Mouse (Mus musculus) heart, postnatal 36 days (tissue): ENCODE results near the gene Adam8. TPM values are rescaled to one million over a fixed set of nuclear protein-coding genes. Genes with fewer than 3 reads are reported as not detected.

ENCODE experiments used
- DNase-seq, 2 experiments: peaks; one replicate each; pipeline ENCODE4 v3.0.0; 2021 to 2022
- intact Hi-C: fragments of 180-260 bp; cut with DNase I; formaldehyde crosslinking; loops from one replicate; pipeline ENCODE4 v1.15.1; 2025
- total RNA-seq, 2 experiments: library from RNA; stranded (reverse); gene quantifications; 2 replicates each; pipeline ENCODE4 v1.2.3; 2021

The Adam8 gene
- total RNA-seq, 2 experiments from 2014 or later = 0.49 to 0.61 TPM

DNA sequence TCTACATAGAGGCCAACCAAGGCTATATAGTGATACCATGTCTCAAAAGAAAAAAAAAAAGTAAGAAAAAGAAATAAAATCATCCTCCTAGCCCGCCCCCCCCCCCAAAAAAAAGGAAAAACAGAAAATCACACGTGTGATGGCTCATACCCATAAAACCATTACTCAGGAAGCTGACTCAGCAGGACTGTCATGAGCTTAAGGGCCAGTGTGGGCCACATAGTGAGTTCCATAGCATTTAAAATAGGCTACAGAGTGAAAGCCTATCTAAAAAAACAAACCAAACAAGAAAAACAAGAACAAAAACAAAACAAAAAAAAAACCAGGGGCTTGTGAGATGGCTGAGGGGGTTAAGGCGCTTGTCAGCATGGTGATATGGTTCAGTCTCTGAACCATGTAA, 11.6 kb downstream of the Adam8 start:
- intact Hi-C loops = no loop called here
- DNase-seq = no peak

DNA sequence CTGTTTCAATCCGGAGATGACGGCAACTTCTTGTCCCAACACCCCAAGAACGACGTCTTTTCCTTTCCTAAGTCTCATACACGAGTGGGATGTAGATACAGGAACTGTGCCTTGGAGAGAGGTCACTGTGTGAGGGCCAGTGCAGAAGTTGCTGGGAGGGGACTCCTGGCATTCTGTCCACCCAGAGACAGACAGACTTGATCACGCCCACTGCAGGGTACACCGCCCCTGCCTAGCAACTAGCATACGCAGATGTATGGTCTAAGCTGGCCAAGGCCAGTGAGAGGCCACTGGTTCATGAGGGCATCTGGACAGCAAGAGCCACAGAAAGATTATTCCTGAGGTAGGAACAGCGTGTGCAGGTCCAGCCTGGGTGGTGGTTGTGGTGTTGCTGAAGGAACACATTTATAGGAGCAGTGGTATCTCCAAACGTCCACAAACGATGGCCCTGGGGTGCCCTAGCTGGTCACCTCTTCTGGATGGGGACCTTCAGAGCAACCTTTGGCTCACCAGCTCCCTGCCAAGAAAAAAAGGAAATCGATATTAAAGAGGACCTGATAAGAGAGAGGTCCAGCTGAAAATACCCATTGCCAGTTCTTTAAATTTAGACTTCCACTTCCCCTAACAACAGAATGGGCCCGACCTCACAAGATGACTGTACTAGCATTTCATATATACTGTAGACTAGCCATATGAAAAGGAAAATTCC, 13.2 kb downstream of the Adam8 start:
- peak in 1 of 2 experiments; percentile 12 for DNase-seq
- intact Hi-C loops = no loop called here

DNA sequence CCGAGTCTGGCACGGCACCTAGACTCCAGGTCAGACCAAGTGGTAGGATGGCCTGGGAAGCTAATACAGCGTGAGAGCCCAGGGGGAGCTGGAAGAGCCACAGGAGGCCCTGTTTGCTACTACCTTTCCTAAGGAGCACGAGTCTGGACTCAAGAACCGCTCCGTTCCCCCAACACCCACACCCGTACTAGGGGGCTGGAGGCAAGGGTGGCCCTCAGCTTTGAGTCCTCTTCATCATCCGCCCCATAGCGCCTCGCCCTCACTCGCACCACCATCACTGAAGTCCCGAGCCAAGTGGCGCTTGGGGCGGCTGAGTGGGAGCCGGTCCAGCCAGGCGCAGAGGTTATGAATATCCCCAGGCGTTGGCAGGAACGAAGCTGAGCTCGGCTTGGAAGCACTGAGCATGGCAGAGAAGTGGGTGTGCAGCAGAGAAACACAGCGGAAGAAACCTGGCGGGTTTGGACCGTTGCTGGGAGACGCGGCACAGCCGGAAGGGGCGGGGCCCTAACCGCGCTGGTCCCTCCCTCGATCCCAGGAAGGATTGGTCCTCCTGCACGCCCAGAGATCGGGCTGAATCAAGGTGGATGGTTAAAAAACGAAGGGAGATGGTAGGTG, 14.0 kb downstream of the Adam8 start, which contains the start of gene 6430531B16Rik:
TSS of gene 6430531B16Rik (minus strand) at position 478 of the 615 bp plus-strand sequence.
- intact Hi-C loops = no loop called here
- DNase-seq = peak; percentile 69 to 75

- intact Hi-C loops = no loop called here
These were observed 16.9 kb downstream of the Adam8 start for GRCm38 (mm10) chr7:139975471-139975870.

GRCm38 (mm10) chr7:139974307-139974706, 18.1 kb downstream of the Adam8 start:
- DNase-seq = no peak
- intact Hi-C loops = no loop called here

More at GRCm38 (mm10) chr7:139975471-139975870, 16.9 kb downstream of the Adam8 start:
- no peak for DNase-seq

DNA sequence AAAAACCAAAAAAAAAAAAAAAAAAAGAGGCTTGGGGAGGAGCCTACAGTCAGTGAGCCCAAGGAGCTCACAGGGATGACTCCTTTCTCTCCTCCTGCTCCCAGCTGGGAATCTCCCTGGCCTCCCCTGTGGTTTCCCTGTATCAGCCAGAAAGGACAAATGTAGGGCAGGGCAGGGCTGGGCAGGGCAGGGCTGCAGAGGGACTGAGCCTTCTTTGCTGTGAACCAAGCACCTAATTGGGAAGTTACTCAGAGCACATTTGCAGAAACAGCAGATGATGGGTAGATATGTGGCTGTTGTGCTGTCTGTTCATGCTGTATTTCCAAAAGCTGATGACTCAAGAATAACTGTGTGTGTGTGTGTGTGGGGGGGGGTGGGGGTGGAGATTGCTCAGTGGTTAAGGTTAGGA, 19.4 kb downstream of the Adam8 start:
- no peak for DNase-seq

DNA sequence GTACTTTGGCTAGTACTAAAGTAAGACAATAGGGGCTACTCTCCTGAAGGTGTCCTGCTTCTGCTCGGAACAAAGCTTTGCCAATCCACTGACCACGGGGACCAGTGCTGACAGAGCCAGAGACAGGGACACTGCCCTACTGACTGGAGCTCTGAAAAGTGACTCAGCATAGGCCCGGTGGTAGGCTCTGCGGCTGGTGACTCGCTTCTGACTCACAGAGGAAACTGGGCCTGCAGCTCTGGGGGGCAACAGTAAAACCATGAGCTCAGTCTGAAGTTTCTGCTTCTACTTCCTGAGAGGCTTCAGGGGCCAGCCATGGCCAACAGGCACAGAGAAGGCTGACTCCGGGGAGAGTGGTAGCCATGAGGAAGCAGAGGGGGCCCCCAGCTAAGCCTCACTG, 20.9 kb downstream of the Adam8 start:
- intact Hi-C loops = no loop called here
- DNase-seq = no peak

More for the DNA sequence above, 19.4 kb downstream of the Adam8 start:
- intact Hi-C loops = no loop called here

DNA sequence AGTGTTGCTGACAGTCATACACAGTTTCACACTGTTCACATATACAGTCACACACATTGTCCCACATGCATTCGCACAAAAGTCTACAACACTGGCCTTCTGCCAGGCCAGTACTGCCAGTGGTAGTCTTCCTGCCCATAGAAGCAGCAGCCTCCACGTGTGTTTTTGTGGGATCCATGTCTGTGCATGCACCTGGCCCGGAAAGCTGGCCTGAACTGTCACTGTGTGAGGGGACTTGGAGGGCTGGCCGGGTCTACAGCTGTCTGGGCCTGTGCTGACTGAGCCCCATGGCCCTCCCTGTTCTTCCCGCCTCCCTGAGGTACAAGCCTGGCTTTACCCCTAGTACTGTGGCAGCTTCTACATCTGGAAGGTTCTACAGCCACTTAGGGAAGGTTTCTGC, 21.4 kb downstream of the Adam8 start:
- intact Hi-C loops = no loop called here
- no peak for DNase-seq

GRCm38 (mm10) chr7:139970216-139970919, 22.0 kb downstream of the Adam8 start:
- intact Hi-C loops = no loop called here
- DNase-seq = no peak

- DNase-seq = peak; percentile 75 to 85
- intact Hi-C loops = loop anchor here (1.0 to 5.0 kb wide), 3 partner anchors 25 to 173 kb away; no protein-coding TSS in a partner anchor
These were observed 22.8 kb downstream of the Adam8 start for GRCm38 (mm10) chr7:139969348-139970130.

GRCm38 (mm10) chr7:139968428-139968827, 23.9 kb downstream of the Adam8 start:
- no peak for DNase-seq
- intact Hi-C loops = loop anchor here (5.0 kb wide), 1 partner anchor 174 kb away; no protein-coding TSS in a partner anchor

GRCm38 (mm10) chr7:139967175-139967574, 25.2 kb downstream of the Adam8 start:
- intact Hi-C loops = loop anchor here (5.0 kb wide), 1 partner anchor 175 kb away; no protein-coding TSS in a partner anchor
- no peak for DNase-seq

- intact Hi-C loops = no loop called here
- DNase-seq = no peak
These were observed 28.5 kb downstream of the Adam8 start for GRCm38 (mm10) chr7:139963814-139964213.

DNA sequence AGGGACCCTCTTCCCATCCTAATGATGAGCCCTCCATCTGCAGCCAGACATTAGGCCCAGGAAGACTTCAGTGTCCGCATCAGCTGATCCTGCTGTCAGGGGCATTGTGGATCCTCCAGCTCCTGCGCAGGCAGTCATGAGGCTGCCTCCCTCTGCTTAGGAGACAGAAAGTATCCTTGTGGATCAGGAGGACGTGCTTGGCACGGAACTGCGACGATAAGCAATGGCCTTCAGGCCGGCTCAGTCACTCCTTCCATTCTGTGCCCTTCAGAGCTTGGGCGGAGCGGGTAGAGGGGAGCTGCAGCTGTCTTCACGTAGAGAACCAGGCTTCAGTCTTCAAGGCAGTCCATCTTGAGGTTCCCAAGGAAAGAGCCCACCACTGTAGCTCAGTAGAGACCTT, 31.2 kb downstream of the Adam8 start:
- intact Hi-C loops = no loop called here
- DNase-seq = no peak

DNA sequence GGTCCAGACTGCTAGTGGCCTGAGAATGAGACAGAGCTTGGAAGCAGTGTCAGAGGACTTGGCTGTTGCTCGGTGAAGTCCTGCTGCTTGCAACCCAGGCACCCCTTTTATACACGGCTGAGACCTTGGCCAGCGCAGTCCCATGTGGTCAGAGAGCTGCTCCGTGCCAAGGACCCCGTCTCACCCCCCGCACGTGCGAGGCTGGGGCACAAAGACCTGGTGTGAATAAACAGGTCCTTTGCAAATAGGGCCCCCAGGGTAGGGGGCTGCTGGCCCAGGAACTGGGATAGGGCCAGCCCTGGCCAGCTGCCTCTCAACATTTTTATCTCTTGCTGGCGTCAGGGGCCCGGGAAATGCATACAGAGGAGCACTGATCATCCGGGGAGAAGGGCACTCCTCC, 34.4 kb downstream of the Adam8 start:
- no peak for DNase-seq
- intact Hi-C loops = no loop called here

- DNase-seq = no peak
- intact Hi-C loops = no loop called here
These were observed 34.9 kb downstream of the Adam8 start for GRCm38 (mm10) chr7:139957437-139957836.

GRCm38 (mm10) chr7:139956658-139957057, 35.7 kb downstream of the Adam8 start:
- intact Hi-C loops = no loop called here
- DNase-seq = no peak

GRCm38 (mm10) chr7:139955505-139955904, 36.9 kb downstream of the Adam8 start:
- intact Hi-C loops = no loop called here
- no peak for DNase-seq

DNA sequence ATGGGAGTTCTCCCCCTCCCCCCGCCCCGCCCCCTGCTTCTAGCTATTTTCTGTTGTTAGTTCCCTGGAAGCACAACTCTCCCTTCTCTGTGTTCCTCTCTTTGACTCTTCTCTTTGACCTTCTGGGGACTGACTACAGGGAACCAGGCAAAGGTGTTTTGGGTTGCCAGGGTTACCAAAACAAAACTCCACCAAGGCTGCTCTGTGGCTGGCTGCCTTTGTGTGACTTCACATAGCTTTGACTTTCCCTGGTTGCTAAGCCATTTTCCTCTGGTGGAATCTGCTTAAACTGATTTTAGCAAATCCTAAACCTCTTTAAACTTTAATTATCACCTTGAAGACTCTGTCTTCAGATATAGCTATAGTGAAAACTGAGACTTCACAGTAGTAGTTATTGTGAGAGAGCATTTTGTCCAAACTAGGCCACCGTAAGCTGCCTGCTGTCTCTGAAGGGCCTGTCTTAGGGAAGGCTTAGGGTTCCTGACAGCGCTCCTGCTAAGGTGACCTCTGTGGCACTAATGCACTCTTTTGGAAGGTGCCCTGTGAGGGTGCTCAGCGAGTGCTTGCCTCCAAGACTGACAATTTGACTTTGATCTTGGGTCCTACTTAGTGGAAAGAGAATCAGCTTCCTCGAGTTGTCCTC, 40.2 kb downstream of the Adam8 start:
- intact Hi-C loops = no loop called here
- no peak for DNase-seq

DNA sequence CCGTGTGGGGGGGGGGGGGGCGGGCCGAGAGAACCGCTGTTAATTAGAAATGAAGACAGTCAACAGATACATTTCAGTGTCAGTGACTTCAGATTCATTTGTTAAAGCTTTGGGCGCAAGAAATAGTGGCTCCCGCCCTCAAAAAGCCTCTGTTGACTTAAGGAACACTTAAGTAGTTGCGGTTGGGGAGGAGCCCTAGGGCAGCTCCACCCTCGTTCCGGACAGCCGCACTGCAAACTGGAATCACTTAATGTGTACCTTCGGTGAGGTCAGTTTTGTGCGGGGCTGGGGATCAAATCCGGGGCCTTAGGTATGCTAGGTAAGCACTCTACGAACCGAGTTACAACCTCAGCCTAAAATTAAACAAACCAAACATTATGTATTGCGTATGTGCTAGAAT, 41.3 kb downstream of the Adam8 start:
- DNase-seq = peak in 1 of 2 experiments; percentile 19
- intact Hi-C loops = no loop called here
